Mouse (Mus musculus) lung, postnatal 0 days (tissue): ENCODE data around the gene Nectin2. TPM values are rescaled to one million over a fixed set of nuclear protein-coding genes. Genes with fewer than 3 reads are reported as not detected.
"Not testable (repeated sequence)": the region's sequence is repeated elsewhere in the genome, so short reads cannot be mapped to it uniquely, and the experiment has no call there.

ENCODE experiments used
- ATAC-seq: fragments of 200-750 bp; cut with Nextera tagmentation; 2 replicates; pipeline ENCODE4 v1.8.0; 2017; ENCODE audit warnings: moderate library complexity
- DNase-seq: peaks from one replicate; pipeline ENCODE4 v3.0.0-alpha.2; 2016; ENCODE audit warnings: low spot score
- H3K27ac ChIP-seq: fragments of 300-500 bp; sonication (generic); 2 replicates; pipeline ENCODE4 v1.5.1; 2014; ENCODE audit warnings: antibody characterized with exemption, mild to moderate bottlenecking, low read length, mixed read lengths
- H3K27me3 ChIP-seq: fragments of 300-500 bp; sonication (generic); replicated peaks from 2 replicates; pipeline ENCODE4 v1.6.1; 2014; ENCODE audit warnings: low read length, mixed read lengths; ENCODE audit not compliant: insufficient read depth
- H3K36me3 ChIP-seq: fragments of 300-500 bp; sonication (generic); 2 replicates; pipeline ENCODE4 v1.6.1; 2014; ENCODE audit warnings: low read length, mixed read lengths; ENCODE audit not compliant: insufficient read depth
- H3K4me1 ChIP-seq: fragments of 300-500 bp; sonication (generic); 2 replicates; pipeline ENCODE4 v1.6.1; 2014; ENCODE audit warnings: antibody characterized with exemption, low read depth, low read length, mixed read lengths; ENCODE audit not compliant: insufficient read depth
- H3K4me2 ChIP-seq: fragments of 300-500 bp; sonication (generic); replicated peaks from 2 replicates; pipeline ENCODE4 v1.6.1; 2014; ENCODE audit warnings: low read depth, mild to moderate bottlenecking, low read length, moderate library complexity, mixed read lengths
- H3K4me3 ChIP-seq: fragments of 300-500 bp; sonication (generic); 2 replicates; pipeline ENCODE4 v1.5.1; 2014; ENCODE audit warnings: low read depth, low read length
- H3K9ac ChIP-seq: fragments of 300-500 bp; sonication (generic); replicated peaks from 2 replicates; pipeline ENCODE4 v1.6.1; 2014; ENCODE audit warnings: low read depth, mild to moderate bottlenecking
- H3K9me3 ChIP-seq: fragments of 300-500 bp; sonication (generic); 2 replicates; pipeline ENCODE4 v1.6.1; 2016; ENCODE audit warnings: low read length, mixed read lengths
- CTCF ChIP-seq: IDR thresholded peaks from 2 replicates; pipeline ENCODE4 v1.5.1; 2016; ENCODE audit warnings: antibody characterized with exemption, mild to moderate bottlenecking
- EP300 ChIP-seq: IDR thresholded peaks from 2 replicates; pipeline ENCODE4 v1.6.1; 2016; ENCODE audit warnings: antibody characterized with exemption, mild to moderate bottlenecking, control low read depth
- WGBS: fragments of 180-500 bp; shearing (Covaris S2); extraction: QIAGEN DNeasy Blood & Tissue Kit; methylation state at CpG from one replicate; pipeline ENCODE4 v1.1.7; 2014; 5-methylcytosine and 5-hydroxymethylcytosine counted together
- polyA plus RNA-seq: library from polyadenylated mRNA; unstranded; fragments of >200 nt; fragmentation: Nextera tagmentation; extraction: Ambion mirVana; gene quantifications from 2 replicates; pipeline ENCODE4 v1.2.1, GENCODE M21; 2015

Gene Nectin2
- 113 and 116 TPM in 2 replicates for polyA plus RNA-seq

GRCm38 (mm10) chr7:19750217-19751069, at the start of gene Nectin2:
Nectin2 (minus strand) TSS chr7:19750483.
- Histone ChIP-seq H3K9ac (peak within 1 kb of the TSS; percentile 93), H3K4me1 (peaks cover 22% of the 10 kb centered on the region; the same call in 1 of the 2 replicates), H3K27me3 (no peaks in the 10 kb centered on the region), H3K27ac (peak within 1 kb of the TSS; percentile 96), H3K9me3 (no peaks in the 10 kb centered on the region), H3K4me3 (peak within 1 kb of the TSS; percentile 92), H3K4me2 (peak within 1 kb of the TSS; percentile 81), H3K36me3 (no peaks in the 10 kb centered on the region)
- peak; percentile 95 for DNase-seq
- TF ChIP-seq EP300 (peak; percentile 44; the same call in 1 of the 2 replicates), CTCF (peak; percentile 93)
- peak; percentile 62 for ATAC-seq
- 12% methylated on average over 19 of the region's 19 CpGs for WGBS

- TF ChIP-seq EP300 (peak; percentile 64), CTCF (peak; percentile 93)
- peaks cover 4% of the 10 kb centered on the region; the same call in 1 of the 2 replicates for H3K27me3 ChIP-seq
- WGBS: 3% methylated on average over 29 of the region's 32 CpGs
- DNase-seq (peak; percentile 92), ATAC-seq (peak; percentile 95)
- peak within 1 kb of the TSS; percentile 66 for H3K4me2 ChIP-seq
- peak within 1 kb of the TSS; percentile 86 for H3K27ac ChIP-seq
- H3K36me3 ChIP-seq: no peaks in the 10 kb centered on the region
- H3K4me3 ChIP-seq: peak within 1 kb of the TSS; percentile 40
- no peaks in the 10 kb centered on the region for H3K9me3 ChIP-seq
- H3K4me1 ChIP-seq: no peaks in the 10 kb centered on the region
- peak within 1 kb of the TSS; percentile 41; the same call in 1 of the 2 replicates for H3K9ac ChIP-seq
These were observed 46.7 kb upstream of the Nectin2 start, which contains the start of gene Cblc for GRCm38 (mm10) chr7:19796697-19797588. Cblc (minus strand) TSS chr7:19796809.

GRCm38 (mm10) chr7:19796254-19796653, 46.0 kb upstream of the Nectin2 start:
- Histone ChIP-seq H3K9ac (peak overlapping the region; percentile 41; the same call in 1 of the 2 replicates), H3K27ac (peak overlapping the region; percentile 86), H3K9me3 (no peaks in the 10 kb centered on the region), H3K27me3 (peaks cover 4% of the 10 kb centered on the region; the same call in 1 of the 2 replicates), H3K4me2 (peak overlapping the region; percentile 66), H3K4me1 (no peaks in the 10 kb centered on the region), H3K36me3 (no peaks in the 10 kb centered on the region), H3K4me3 (peak overlapping the region; percentile 40)
- DNase-seq: no peak
- TF ChIP-seq EP300: no peak
- TF ChIP-seq CTCF: no peak
- WGBS: 7% methylated on average over 16 of the region's 18 CpGs
- no peak for ATAC-seq

GRCm38 (mm10) chr7:19795236-19795635, 45.0 kb upstream of the Nectin2 start:
- Histone ChIP-seq H3K9me3 (no peaks in the 10 kb centered on the region), H3K27me3 (peaks cover 4% of the 10 kb centered on the region; the same call in 1 of the 2 replicates), H3K36me3 (no peaks in the 10 kb centered on the region), H3K4me2 (no peak overlapping the region), H3K9ac (no peak overlapping the region), H3K27ac (no peak overlapping the region), H3K4me1 (no peaks in the 10 kb centered on the region), H3K4me3 (no peak overlapping the region)
- no peak for DNase-seq
- no peak for ATAC-seq
- TF ChIP-seq EP300: no peak
- TF ChIP-seq CTCF: no peak
- WGBS: 63% methylated on average over 2 of the region's 2 CpGs

- no peak for DNase-seq
- Histone ChIP-seq H3K4me3 (no peak overlapping the region), H3K27ac (no peak overlapping the region), H3K9ac (no peak overlapping the region), H3K4me1 (no peaks in the 10 kb centered on the region), H3K36me3 (no peaks in the 10 kb centered on the region), H3K4me2 (no peak overlapping the region), H3K9me3 (no peaks in the 10 kb centered on the region), H3K27me3 (peaks cover 4% of the 10 kb centered on the region; the same call in 1 of the 2 replicates)
- 69% methylated on average over 19 of the region's 19 CpGs for WGBS
- ATAC-seq: no peak
- TF ChIP-seq EP300 (no peak), CTCF (no peak)
These were observed 42.7 kb upstream of the Nectin2 start for GRCm38 (mm10) chr7:19792701-19793630.

GRCm38 (mm10) chr7:19791504-19791903, 41.2 kb upstream of the Nectin2 start:
- H3K27ac ChIP-seq, ATAC-seq, H3K9ac ChIP-seq, H3K4me2 ChIP-seq, DNase-seq, H3K36me3 ChIP-seq, H3K27me3 ChIP-seq, H3K4me3 ChIP-seq, H3K9me3 ChIP-seq, H3K4me1 ChIP-seq: not testable (repeated sequence)
- WGBS: 86% methylated on average over 2 of the region's 2 CpGs
